Mouse (Mus musculus): ENCODE measurements around the gene Il4ra. TPM values are rescaled to one million over a fixed set of nuclear protein-coding genes. Genes with fewer than 3 reads are reported as not detected.

Il4ra gene
- total and polyA plus RNA-seq, 3 experiments = 13.2 to 20.1 (median 14.3) TPM

GRCm38 (mm10) chr7:125575738-125576540, 24.0 kb downstream of the Il4ra start:
- no peak overlapping the region for H3K4me3 ChIP-seq
- intact Hi-C loops (cut with DNase I) = no loop called here
- no peak overlapping the region for H3K9ac ChIP-seq (ENCODE audit: low read depth, low read length)
- TF ChIP-seq CTCF (IDR thresholded peaks at IDR 0.05) = no peak
- no peak for TF ChIP-seq EP300 (IDR thresholded peaks at IDR 0.05; ENCODE audit: insufficient read depth, low read depth, low read length)
- no peak for TF ChIP-seq POLR2A (IDR thresholded peaks at IDR 0.05; ENCODE audit: insufficient read depth, low read depth, low read length)
- no peak overlapping the region; the same call in 1 of the 2 replicates for H3K27ac ChIP-seq
- DNase-seq = no peak
- WGBS = 86% methylated on average over 16 of the region's 16 CpGs
- no peaks in the 10 kb centered on the region for H3K36me3 ChIP-seq (ENCODE audit: control insufficient read depth, insufficient read depth, low read length)
- no peaks in the 10 kb centered on the region for H3K27me3 ChIP-seq (ENCODE audit: control insufficient read depth, insufficient read depth, low read length)
- H3K79me2 ChIP-seq (replicated peaks; ENCODE audit: control insufficient read depth, insufficient read depth, low read length) = no peaks in the 10 kb centered on the region
- H3K4me1 ChIP-seq (ENCODE audit: control insufficient read depth, insufficient read depth, low read length) = peaks cover 8% of the 10 kb centered on the region

- no peak for TF ChIP-seq EP300 (IDR thresholded peaks at IDR 0.05; ENCODE audit: insufficient read depth, low read depth, low read length)
- TF ChIP-seq POLR2A (IDR thresholded peaks at IDR 0.05; ENCODE audit: insufficient read depth, low read depth, low read length) = no peak
- TF ChIP-seq CTCF (IDR thresholded peaks at IDR 0.05) = no peak
- Histone ChIP-seq H3K4me3 (no peak overlapping the region), H3K27ac (peak overlapping the region; percentile 63), H3K36me3 (ENCODE audit: control insufficient read depth, insufficient read depth, low read length) (no peaks in the 10 kb centered on the region), H3K27me3 (ENCODE audit: control insufficient read depth, insufficient read depth, low read length) (no peaks in the 10 kb centered on the region), H3K79me2 (replicated peaks; ENCODE audit: control insufficient read depth, insufficient read depth, low read length) (no peaks in the 10 kb centered on the region), H3K9ac (ENCODE audit: low read depth, low read length) (0 out of 2 replicates have a peak overlapping the region, but pooled peaks have one; percentile 7), H3K4me1 (ENCODE audit: control insufficient read depth, insufficient read depth, low read length) (peaks cover 8% of the 10 kb centered on the region)
- intact Hi-C loops (cut with DNase I) = no loop called here
- WGBS = 28% methylated on average over 7 of the region's 7 CpGs
- DNase-seq = peak; percentile 71 to 83
Measured at GRCm38 (mm10) chr7:125576982-125577381, 25.1 kb downstream of the Il4ra start.

GRCm38 (mm10) chr7:125577486-125578088, 25.7 kb downstream of the Il4ra start:
- intact Hi-C loops (cut with DNase I) = loop anchor here (2.0 kb wide), 1 partner anchor 15 kb away; no protein-coding TSS in a partner anchor
- TF ChIP-seq POLR2A (IDR thresholded peaks at IDR 0.05; ENCODE audit: insufficient read depth, low read depth, low read length) (no peak), EP300 (IDR thresholded peaks at IDR 0.05; ENCODE audit: insufficient read depth, low read depth, low read length) (no peak), CTCF (IDR thresholded peaks at IDR 0.05) (peak; percentile 25)
- WGBS = 65% methylated on average over 11 of the region's 11 CpGs
- no peaks in the 10 kb centered on the region for H3K79me2 ChIP-seq (replicated peaks; ENCODE audit: control insufficient read depth, insufficient read depth, low read length)
- H3K4me3 ChIP-seq = no peak overlapping the region
- H3K27me3 ChIP-seq (ENCODE audit: control insufficient read depth, insufficient read depth, low read length) = no peaks in the 10 kb centered on the region
- peaks cover 8% of the 10 kb centered on the region for H3K4me1 ChIP-seq (ENCODE audit: control insufficient read depth, insufficient read depth, low read length)
- no peak overlapping the region for H3K9ac ChIP-seq (ENCODE audit: low read depth, low read length)
- H3K36me3 ChIP-seq (ENCODE audit: control insufficient read depth, insufficient read depth, low read length) = no peaks in the 10 kb centered on the region
- DNase-seq = peak in 1 of 2 experiments; percentile 67
- peak overlapping the region; percentile 63 for H3K27ac ChIP-seq

GRCm38 (mm10) chr7:125578106-125578505, 26.2 kb downstream of the Il4ra start:
- peak overlapping the region; percentile 63; the same call in 1 of the 2 replicates for H3K27ac ChIP-seq
- H3K36me3 ChIP-seq (ENCODE audit: control insufficient read depth, insufficient read depth, low read length) = no peaks in the 10 kb centered on the region
- H3K4me3 ChIP-seq = no peak overlapping the region
- TF ChIP-seq POLR2A (IDR thresholded peaks at IDR 0.05; ENCODE audit: insufficient read depth, low read depth, low read length) (no peak), EP300 (IDR thresholded peaks at IDR 0.05; ENCODE audit: insufficient read depth, low read depth, low read length) (no peak), CTCF (IDR thresholded peaks at IDR 0.05) (no peak)
- DNase-seq = no peak
- no peaks in the 10 kb centered on the region for H3K27me3 ChIP-seq (ENCODE audit: control insufficient read depth, insufficient read depth, low read length)
- H3K4me1 ChIP-seq (ENCODE audit: control insufficient read depth, insufficient read depth, low read length) = peaks cover 8% of the 10 kb centered on the region
- intact Hi-C loops (cut with DNase I) = loop anchor here (2.0 kb wide), 1 partner anchor 15 kb away; no protein-coding TSS in a partner anchor
- H3K79me2 ChIP-seq (replicated peaks; ENCODE audit: control insufficient read depth, insufficient read depth, low read length) = no peaks in the 10 kb centered on the region
- WGBS = 92% methylated on average over 3 of the region's 3 CpGs
- no peak overlapping the region for H3K9ac ChIP-seq (ENCODE audit: low read depth, low read length)

DNA sequence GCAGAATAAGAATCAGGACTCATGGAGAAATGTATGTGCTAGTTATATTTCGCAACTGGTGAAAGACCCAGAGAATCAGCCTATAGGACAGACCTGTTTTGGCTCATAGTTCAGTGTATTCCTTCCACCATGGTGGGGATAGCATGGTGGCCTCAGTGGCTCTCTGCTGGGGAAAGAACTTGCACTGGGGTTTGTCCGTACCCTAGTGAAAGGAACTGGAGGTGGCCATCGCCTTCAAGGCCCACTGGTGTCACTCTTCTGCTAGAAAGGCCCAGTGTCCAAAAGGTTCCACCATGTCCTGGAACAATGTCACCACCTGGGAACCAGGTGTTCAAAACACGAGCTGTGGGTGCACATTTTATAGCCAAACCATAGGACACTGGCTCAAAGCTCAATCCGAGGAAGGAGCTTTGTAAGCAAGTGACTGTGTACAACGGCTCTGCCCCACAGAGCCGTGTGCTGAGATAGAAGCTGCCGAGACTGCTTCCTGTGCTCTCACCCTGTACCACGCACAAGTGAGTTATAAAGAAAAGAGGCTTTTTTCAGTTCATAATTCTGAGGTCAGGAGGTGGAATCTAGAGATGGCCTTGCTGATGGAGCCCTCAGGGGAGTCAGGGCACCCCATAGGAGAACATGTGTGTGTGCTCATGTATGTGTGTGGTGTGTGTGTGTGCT, 27.8 kb downstream of the Il4ra start:
- Histone ChIP-seq H3K27ac (peak overlapping the region; percentile 82; the same call in 1 of the 2 replicates), H3K4me3 (no peak overlapping the region), H3K36me3 (ENCODE audit: control insufficient read depth, insufficient read depth, low read length) (no peaks in the 10 kb centered on the region), H3K27me3 (ENCODE audit: control insufficient read depth, insufficient read depth, low read length) (no peaks in the 10 kb centered on the region), H3K79me2 (replicated peaks; ENCODE audit: control insufficient read depth, insufficient read depth, low read length) (no peaks in the 10 kb centered on the region), H3K4me1 (ENCODE audit: control insufficient read depth, insufficient read depth, low read length) (peaks cover 8% of the 10 kb centered on the region), H3K9ac (ENCODE audit: low read depth, low read length) (no peak overlapping the region; the same call in 1 of the 2 replicates)
- intact Hi-C loops (cut with DNase I) = loop anchor here (2.0 to 5.0 kb wide), 2 partner anchors 17 to 58 kb away; no protein-coding TSS in a partner anchor
- TF ChIP-seq CTCF (IDR thresholded peaks at IDR 0.05) (no peak), EP300 (IDR thresholded peaks at IDR 0.05; ENCODE audit: insufficient read depth, low read depth, low read length) (no peak), POLR2A (IDR thresholded peaks at IDR 0.05; ENCODE audit: insufficient read depth, low read depth, low read length) (no peak)
- 65% methylated on average over 9 of the region's 9 CpGs for WGBS
- no peak for DNase-seq

All from heart, adult 2 months (tissue).